Mouse (Mus musculus) spleen, adult 2 months (tissue): ENCODE data around the gene Agap1. TPM values are rescaled to one million over a fixed set of nuclear protein-coding genes. Genes with fewer than 3 reads are reported as not detected.

Experiments used
- DNase-seq, 2 experiments: peaks; one replicate each; pipeline versions ENCODE4 v3.0.0 to v3.0.0-alpha.2; 2012 to 2021; ENCODE audit warnings: low spot score in 2 of 2, low read depth in 1 of 2
- H3K27ac ChIP-seq: fragments of 200-500 bp; 2 replicates; pipeline ENCODE4 v1.5.1; 2012; ENCODE audit warnings: low read length, inconsistent platforms; ENCODE audit not compliant: insufficient read depth
- H3K27me3 ChIP-seq: fragments of 200-500 bp; 2 replicates; pipeline ENCODE4 v1.6.1; 2012; ENCODE audit warnings: mild to moderate bottlenecking, moderate library complexity, low read length, inconsistent platforms; ENCODE audit not compliant: control insufficient read depth, insufficient read depth
- H3K36me3 ChIP-seq: fragments of 200-500 bp; 2 replicates; pipeline ENCODE4 v1.6.1; 2012; ENCODE audit warnings: mild to moderate bottlenecking, low read length, inconsistent platforms; ENCODE audit not compliant: control insufficient read depth, insufficient read depth
- H3K4me1 ChIP-seq: fragments of 200-500 bp; 2 replicates; pipeline ENCODE4 v1.6.1; 2011; ENCODE audit warnings: inconsistent platforms; ENCODE audit not compliant: control insufficient read depth, insufficient read depth, insufficient read length
- H3K4me3 ChIP-seq: fragments of 200-500 bp; 2 replicates; pipeline ENCODE4 v1.5.1; 2011; ENCODE audit warnings: mild to moderate bottlenecking, inconsistent platforms; ENCODE audit not compliant: insufficient read depth, insufficient read length; ENCODE audit errors: extremely low read depth
- CTCF ChIP-seq: fragments of 200-500 bp; IDR thresholded peaks from 2 replicates; pipeline ENCODE4 v1.5.1; 2011; ENCODE audit warnings: mild to moderate bottlenecking, inconsistent platforms; ENCODE audit not compliant: insufficient read depth, insufficient read length, insufficient replicate concordance; ENCODE audit errors: extremely low read depth
- POLR2A ChIP-seq: fragments of 200-500 bp; IDR thresholded peaks from 2 replicates; pipeline ENCODE4 v1.6.1; 2011; ENCODE audit warnings: low read depth, low read length, inconsistent platforms
- WGBS: fragments of 180-500 bp; shearing (Covaris S2); methylation state at CpG from one replicate; pipeline ENCODE4 v1.1.7; 2018; 5-methylcytosine and 5-hydroxymethylcytosine counted together
- polyA plus RNA-seq: library from polyadenylated mRNA; depleted of rRNA; stranded (reverse); fragments of >200 nt; gene quantifications from 2 replicates; pipeline ENCODE4 v1.2.3, GENCODE M21; 2012

The Agap1 gene
- polyA plus RNA-seq, 1 experiment, result 6.7 TPM

DNA sequence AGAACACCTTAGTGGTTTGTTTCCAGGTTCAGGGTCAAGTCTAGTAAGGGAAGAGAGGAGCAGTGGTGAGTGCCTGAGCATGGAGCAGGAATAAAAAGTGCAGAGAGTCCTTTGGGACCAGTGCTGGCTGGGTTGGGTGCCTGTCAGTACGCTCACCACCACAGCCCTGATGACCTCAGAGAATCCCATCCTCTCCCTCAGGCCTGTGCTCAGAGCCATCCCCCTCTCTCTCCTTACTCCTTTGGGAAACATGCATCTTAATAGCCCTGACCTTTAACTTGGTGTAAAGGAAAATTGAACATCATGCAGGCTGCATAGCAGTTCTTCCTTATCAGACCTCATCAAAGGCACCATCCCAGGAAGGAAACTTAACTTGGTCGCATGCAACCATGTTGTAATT is 252.3 kb downstream of the Agap1 start:
- no peak overlapping the region for H3K4me3 ChIP-seq
- no peaks in the 10 kb centered on the region for H3K27me3 ChIP-seq
- TF ChIP-seq CTCF (no peak), POLR2A (no peak)
- DNase-seq, result no peak
- no peaks in the 10 kb centered on the region for H3K36me3 ChIP-seq
- no peaks in the 10 kb centered on the region for H3K4me1 ChIP-seq
- no peak overlapping the region for H3K27ac ChIP-seq
- 77% methylated on average over 2 of the region's 2 CpGs for WGBS

DNA sequence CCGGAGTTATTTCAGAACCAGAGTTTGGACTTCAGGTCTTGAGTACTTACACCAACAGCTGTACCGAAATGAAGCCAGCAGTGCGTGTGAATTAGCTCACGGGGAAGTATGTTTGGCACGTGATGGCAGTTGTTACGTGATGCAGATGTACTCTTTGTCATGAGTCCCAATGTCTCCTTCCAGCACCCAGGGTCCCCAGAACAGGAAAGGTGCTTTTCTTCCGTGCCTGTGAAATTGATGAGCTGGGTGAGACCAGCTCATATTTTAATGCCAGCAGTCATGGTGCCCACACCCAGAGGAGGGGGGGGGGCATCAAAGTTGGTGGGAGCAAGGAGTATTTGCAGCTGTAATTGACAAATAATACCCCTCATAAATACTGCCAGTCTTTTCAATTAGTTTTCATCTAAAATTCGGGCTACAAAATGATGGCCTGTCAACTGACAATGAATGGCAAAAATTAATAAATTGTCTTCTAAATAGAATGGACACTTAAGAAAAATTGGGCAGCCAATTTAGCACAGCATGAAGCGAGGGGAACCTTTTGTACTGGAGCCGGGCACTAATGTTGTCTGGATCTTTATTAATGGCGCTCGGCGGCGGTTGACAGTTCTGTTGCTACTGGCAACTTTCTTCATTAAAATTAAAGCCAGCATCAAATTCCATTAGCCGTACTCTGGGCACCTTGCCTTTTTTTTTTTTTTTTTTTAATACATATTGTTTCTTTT is 253.3 kb downstream of the Agap1 start:
- WGBS, result 90% methylated on average over 15 of the region's 15 CpGs
- DNase-seq, result no peak
- no peak overlapping the region for H3K27ac ChIP-seq
- no peaks in the 10 kb centered on the region for H3K36me3 ChIP-seq
- H3K4me1 ChIP-seq, result no peaks in the 10 kb centered on the region
- H3K4me3 ChIP-seq, result no peak overlapping the region
- TF ChIP-seq POLR2A, result no peak
- TF ChIP-seq CTCF, result no peak
- no peaks in the 10 kb centered on the region for H3K27me3 ChIP-seq

DNA sequence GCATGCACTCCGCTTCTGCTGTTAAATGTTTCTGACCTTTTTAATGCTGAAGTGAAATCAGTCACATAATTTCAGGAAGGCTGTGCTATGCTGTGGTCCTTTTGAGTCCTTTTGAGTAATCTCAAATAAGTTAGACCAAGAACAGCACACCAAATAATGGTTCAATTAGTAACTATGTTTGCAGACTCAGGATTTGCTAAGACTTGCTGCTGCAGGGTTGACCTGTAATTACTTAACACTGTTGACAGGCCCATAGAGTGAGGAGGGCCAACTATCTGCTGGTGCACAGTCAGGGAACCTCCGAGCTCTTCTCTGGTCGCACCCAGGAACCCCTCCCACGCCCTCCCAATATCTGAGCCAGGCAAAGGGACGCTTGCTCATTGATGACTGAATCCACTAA is 255.2 kb downstream of the Agap1 start:
- Histone ChIP-seq H3K4me1 (no peaks in the 10 kb centered on the region), H3K27me3 (no peaks in the 10 kb centered on the region), H3K4me3 (no peak overlapping the region), H3K36me3 (no peaks in the 10 kb centered on the region), H3K27ac (no peak overlapping the region)
- WGBS, result 91% methylated on average over 5 of the region's 5 CpGs
- DNase-seq, result no peak
- TF ChIP-seq CTCF (no peak), POLR2A (no peak)

DNA sequence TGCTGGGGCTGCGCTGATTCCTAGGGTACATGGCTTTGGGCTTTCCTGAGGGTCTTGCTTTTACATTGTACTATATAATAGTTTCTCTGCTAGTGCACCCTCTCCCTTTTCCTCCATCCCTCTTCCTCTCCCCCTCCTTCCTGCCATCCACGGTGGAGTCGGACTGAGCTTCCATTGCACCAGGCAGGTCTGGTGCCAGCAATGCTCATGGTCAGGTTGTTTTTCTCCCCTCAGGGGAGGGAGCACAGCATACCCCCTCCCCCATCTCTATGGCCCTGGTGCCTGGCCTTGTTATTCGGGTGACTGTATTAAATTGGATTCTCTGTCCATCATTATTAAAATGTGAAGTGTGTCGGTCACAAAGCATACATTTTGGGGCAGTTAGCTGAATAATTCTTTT is 259.1 kb downstream of the Agap1 start:
- Histone ChIP-seq H3K27ac (no peak overlapping the region), H3K27me3 (no peaks in the 10 kb centered on the region), H3K36me3 (no peaks in the 10 kb centered on the region), H3K4me1 (no peaks in the 10 kb centered on the region), H3K4me3 (no peak overlapping the region)
- DNase-seq, result no peak
- TF ChIP-seq CTCF (no peak), POLR2A (no peak)
- WGBS, result 89% methylated on average over 5 of the region's 5 CpGs

DNA sequence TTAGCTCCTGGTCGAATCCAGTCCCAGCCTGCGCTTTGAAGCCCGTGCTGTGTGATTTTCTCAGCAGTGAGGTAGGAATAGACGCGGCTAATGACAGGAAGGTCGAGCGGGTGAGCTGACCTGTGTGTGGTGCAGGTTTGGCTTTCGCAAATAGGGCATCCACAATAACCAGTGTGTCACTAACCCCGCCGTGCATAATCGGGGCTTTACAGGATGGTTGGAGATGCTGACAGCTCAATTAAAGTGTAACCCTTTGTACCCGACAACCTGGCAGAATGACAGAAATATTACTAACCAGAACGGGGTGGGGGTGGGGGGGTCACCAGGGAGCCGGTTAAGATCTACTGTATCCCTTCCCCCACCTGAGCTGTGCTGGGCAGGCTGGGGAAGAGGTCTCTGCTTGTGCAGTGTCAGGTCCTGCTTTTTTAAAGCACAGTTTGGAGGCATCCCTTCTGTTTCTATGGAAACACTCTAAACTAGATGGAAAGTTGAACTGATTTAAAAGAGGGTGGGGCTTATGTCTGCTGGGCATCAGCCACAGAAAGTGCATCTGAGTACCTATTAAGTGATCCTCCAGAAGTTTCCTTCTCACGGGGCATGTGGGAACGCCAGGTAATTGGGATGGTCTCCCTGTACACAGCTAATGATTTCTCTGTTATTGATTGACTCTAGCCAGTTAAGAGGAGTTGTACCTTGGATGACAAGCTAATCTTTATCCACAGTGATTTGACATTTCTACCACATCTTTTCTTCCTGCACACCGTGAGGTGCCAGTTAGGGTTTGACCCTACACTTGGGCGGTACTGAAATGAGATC is 259.8 kb downstream of the Agap1 start:
- DNase-seq, result no peak
- no peaks in the 10 kb centered on the region for H3K27me3 ChIP-seq
- WGBS, result 91% methylated on average over 18 of the region's 18 CpGs
- no peak overlapping the region for H3K27ac ChIP-seq
- no peaks in the 10 kb centered on the region for H3K4me1 ChIP-seq
- no peak overlapping the region for H3K4me3 ChIP-seq
- TF ChIP-seq CTCF, result no peak
- TF ChIP-seq POLR2A, result no peak
- H3K36me3 ChIP-seq, result no peaks in the 10 kb centered on the region

DNA sequence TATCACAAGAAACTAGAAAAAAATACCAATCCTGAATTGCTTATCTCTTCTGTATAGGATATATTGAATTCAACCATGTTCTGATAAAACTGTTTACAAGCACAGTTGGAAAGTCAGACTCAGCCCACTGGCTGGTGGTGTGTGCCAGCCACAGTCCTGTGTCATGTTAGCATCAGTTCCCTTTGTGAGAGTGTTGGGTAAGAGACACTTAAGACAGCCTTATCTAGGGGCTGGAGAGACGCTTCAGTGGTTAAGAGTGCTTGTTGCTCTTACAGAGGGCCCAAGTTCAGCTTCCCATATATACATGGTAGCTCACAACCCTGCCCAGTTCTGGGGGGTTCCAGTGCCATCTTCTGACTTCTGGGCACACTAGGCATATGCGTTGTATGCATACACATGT is 261.6 kb downstream of the Agap1 start:
- H3K4me3 ChIP-seq, result no peak overlapping the region
- H3K4me1 ChIP-seq, result no peaks in the 10 kb centered on the region
- 87% methylated on average over 2 of the region's 2 CpGs for WGBS
- no peaks in the 10 kb centered on the region for H3K27me3 ChIP-seq
- TF ChIP-seq POLR2A (no peak), CTCF (no peak)
- no peaks in the 10 kb centered on the region for H3K36me3 ChIP-seq
- no peak overlapping the region for H3K27ac ChIP-seq
- DNase-seq, result no peak

DNA sequence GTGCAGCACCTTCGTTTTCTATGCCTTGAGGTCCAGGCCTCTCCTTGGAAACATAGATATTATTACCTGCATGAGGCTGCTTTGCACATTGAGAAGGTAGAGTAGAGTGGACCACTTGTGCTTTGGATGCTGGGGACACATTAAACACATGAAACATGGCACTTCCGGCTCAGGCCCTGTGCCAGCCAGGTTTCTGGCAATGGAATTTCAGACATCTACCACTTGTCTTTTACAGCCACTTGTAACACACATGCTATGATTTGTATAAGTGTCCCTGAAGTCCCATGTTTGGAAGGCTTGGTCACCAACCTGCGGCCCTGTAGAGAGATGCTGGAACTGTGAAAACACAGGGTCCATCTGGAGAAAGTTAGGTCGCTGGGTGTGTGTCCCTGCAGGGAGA is 262.5 kb downstream of the Agap1 start:
- no peaks in the 10 kb centered on the region for H3K27me3 ChIP-seq
- no peak overlapping the region for H3K4me3 ChIP-seq
- TF ChIP-seq POLR2A, result no peak
- TF ChIP-seq CTCF, result no peak
- no peaks in the 10 kb centered on the region for H3K4me1 ChIP-seq
- H3K36me3 ChIP-seq, result no peaks in the 10 kb centered on the region
- H3K27ac ChIP-seq, result no peak overlapping the region
- no peak for DNase-seq
- WGBS, result 87% methylated on average over 4 of the region's 4 CpGs
